Mouse (Mus musculus) spleen, adult 2 months (tissue): ENCODE measurements at regions not wholly inside any gene's neighbourhood (a gene's known extent, or its start where the extent isn't known, plus 50 kb on each side); places are given as distances from the start of the nearest gene placed in this dataset.

Experiments
- CTCF ChIP-seq: fragments of 200-500 bp; IDR thresholded peaks from 2 replicates; pipeline ENCODE4 v1.5.1; 2011; ENCODE audit warnings: mild to moderate bottlenecking, inconsistent platforms; ENCODE audit not compliant: insufficient read depth, insufficient read length, insufficient replicate concordance; ENCODE audit errors: extremely low read depth
- POLR2A ChIP-seq: fragments of 200-500 bp; IDR thresholded peaks from 2 replicates; pipeline ENCODE4 v1.6.1; 2011; ENCODE audit warnings: low read depth, low read length, inconsistent platforms

GRCm38 (mm10) chr13:107752745-107753144 is 291.5 kb upstream of the Smim15 start:
- TF ChIP-seq CTCF (no peak), POLR2A (no peak)
